Mouse (Mus musculus): ENCODE measurements at regions not wholly inside any gene's neighbourhood (a gene's known extent, or its start where the extent isn't known, plus 50 kb on each side); places are given as distances from the start of the nearest gene placed in this dataset.

GRCm38 (mm10) chr9:43595461-43595860, 148.3 kb upstream of the Nectin1 start:
- in situ Hi-C loops (cut with MboI, MseI): no loop called here

- in situ Hi-C loops (cut with MboI, MseI): no loop called here
Observed at GRCm38 (mm10) chr9:43600396-43600795, 143.4 kb upstream of the Nectin1 start.

GRCm38 (mm10) chr9:43617632-43618031, 126.2 kb upstream of the Nectin1 start:
- in situ Hi-C loops (cut with MboI, MseI): no loop called here

GRCm38 (mm10) chr9:43627558-43627957, 116.2 kb upstream of the Nectin1 start:
- in situ Hi-C loops (cut with MboI, MseI): no loop called here

- in situ Hi-C loops (cut with MboI, MseI): no loop called here
Observed at GRCm38 (mm10) chr9:43628786-43629185, 115.0 kb upstream of the Nectin1 start.

- in situ Hi-C loops (cut with MboI, MseI): no loop called here
Observed at GRCm38 (mm10) chr9:43636372-43636965, 107.3 kb upstream of the Nectin1 start.

GRCm38 (mm10) chr9:43658186-43658585, 85.6 kb upstream of the Nectin1 start:
- in situ Hi-C loops (cut with MboI, MseI): no loop called here

- in situ Hi-C loops (cut with MboI, MseI): no loop called here
Observed at GRCm38 (mm10) chr9:43659237-43659636, 84.5 kb upstream of the Nectin1 start.

- in situ Hi-C loops (cut with MboI, MseI): no loop called here
Observed at GRCm38 (mm10) chr9:43660151-43660550, 83.6 kb upstream of the Nectin1 start.

GRCm38 (mm10) chr9:43660896-43661563, 82.8 kb upstream of the Nectin1 start:
- in situ Hi-C loops (cut with MboI, MseI): no loop called here

- in situ Hi-C loops (cut with MboI, MseI): no loop called here
Observed at GRCm38 (mm10) chr9:43661646-43662045, 82.1 kb upstream of the Nectin1 start.

- in situ Hi-C loops (cut with MboI, MseI): no loop called here
Observed at GRCm38 (mm10) chr9:43667386-43667785, 76.4 kb upstream of the Nectin1 start.

GRCm38 (mm10) chr9:43667974-43668373, 75.8 kb upstream of the Nectin1 start:
- in situ Hi-C loops (cut with MboI, MseI): no loop called here

GRCm38 (mm10) chr9:43668731-43669130, 75.1 kb upstream of the Nectin1 start:
- in situ Hi-C loops (cut with MboI, MseI): no loop called here

- in situ Hi-C loops (cut with MboI, MseI): no loop called here
Observed at GRCm38 (mm10) chr9:43670563-43670962, 73.2 kb upstream of the Nectin1 start.

GRCm38 (mm10) chr9:43673171-43673680, 70.6 kb upstream of the Nectin1 start:
- in situ Hi-C loops (cut with MboI, MseI): no loop called here

- in situ Hi-C loops (cut with MboI, MseI): no loop called here
Observed at GRCm38 (mm10) chr9:43674321-43674720, 69.5 kb upstream of the Nectin1 start.

- in situ Hi-C loops (cut with MboI, MseI): no loop called here
Observed at GRCm38 (mm10) chr9:43676011-43676410, 67.8 kb upstream of the Nectin1 start.

- in situ Hi-C loops (cut with MboI, MseI): no loop called here
Observed at GRCm38 (mm10) chr9:43679331-43679730, 64.5 kb upstream of the Nectin1 start.

GRCm38 (mm10) chr9:43681317-43681716, 62.5 kb upstream of the Nectin1 start:
- in situ Hi-C loops (cut with MboI, MseI): no loop called here

GRCm38 (mm10) chr9:43682102-43682501, 61.7 kb upstream of the Nectin1 start:
- in situ Hi-C loops (cut with MboI, MseI): no loop called here

- in situ Hi-C loops (cut with MboI, MseI): no loop called here
Observed at GRCm38 (mm10) chr9:43684596-43684995, 59.2 kb upstream of the Nectin1 start.

- in situ Hi-C loops (cut with MboI, MseI): no loop called here
Observed at GRCm38 (mm10) chr9:43692015-43692414, 51.8 kb upstream of the Nectin1 start.
